Mouse (Mus musculus): ENCODE measurements around the gene 2310011J03Rik.

The 2310011J03Rik gene

DNA sequence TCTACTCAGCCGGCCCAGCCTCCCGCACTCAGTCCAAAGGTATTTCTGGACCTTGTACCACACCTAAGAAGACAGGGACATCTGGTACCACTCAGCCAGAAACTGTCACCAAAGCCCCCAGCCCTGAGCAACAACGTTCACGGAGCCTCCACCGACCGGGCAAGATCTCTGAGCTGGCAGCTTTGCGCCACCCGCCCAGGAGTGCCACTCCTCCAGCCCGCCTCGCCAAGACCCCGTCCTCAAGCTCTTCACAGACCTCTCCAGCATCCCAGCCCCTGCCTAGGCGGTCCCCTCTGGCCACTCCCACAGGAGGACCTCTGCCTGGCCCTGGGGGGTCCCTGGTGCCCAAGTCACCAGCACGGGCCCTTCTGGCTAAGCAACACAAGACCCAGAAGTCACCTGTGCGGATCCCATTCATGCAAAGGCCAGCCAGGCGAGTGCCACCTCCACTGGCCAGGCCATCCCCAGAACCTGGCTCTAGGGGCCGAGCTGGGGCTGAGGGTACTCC is 5.8 kb downstream of the 2310011J03Rik start:
- no peak for DNase-seq

DNA sequence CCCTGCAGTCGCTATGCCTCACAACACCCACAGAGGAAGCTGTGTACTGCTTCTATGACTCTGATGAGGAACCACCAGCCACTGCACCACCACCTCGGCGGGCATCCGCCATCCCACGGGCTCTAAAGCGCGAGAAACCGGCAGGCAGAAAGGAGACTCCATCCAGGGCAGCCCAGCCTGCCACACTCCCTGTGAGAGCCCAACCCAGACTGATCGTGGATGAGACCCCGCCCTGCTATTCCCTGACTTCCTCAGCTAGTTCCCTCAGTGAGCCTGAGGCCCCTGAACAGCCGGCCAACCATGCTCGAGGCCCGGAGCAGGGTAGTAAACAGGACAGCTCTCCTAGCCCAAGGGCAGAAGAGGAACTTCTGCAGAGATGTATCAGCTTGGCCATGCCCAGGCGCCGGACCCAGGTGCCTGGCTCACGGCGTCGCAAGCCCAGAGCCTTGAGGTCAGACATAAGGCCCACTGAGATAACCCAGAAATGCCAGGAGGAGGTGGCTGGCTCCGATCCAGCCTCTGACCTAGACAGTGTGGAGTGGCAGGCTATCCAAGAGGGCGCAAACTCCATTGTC is 6.6 kb downstream of the 2310011J03Rik start:
- DNase-seq: no peak

DNA sequence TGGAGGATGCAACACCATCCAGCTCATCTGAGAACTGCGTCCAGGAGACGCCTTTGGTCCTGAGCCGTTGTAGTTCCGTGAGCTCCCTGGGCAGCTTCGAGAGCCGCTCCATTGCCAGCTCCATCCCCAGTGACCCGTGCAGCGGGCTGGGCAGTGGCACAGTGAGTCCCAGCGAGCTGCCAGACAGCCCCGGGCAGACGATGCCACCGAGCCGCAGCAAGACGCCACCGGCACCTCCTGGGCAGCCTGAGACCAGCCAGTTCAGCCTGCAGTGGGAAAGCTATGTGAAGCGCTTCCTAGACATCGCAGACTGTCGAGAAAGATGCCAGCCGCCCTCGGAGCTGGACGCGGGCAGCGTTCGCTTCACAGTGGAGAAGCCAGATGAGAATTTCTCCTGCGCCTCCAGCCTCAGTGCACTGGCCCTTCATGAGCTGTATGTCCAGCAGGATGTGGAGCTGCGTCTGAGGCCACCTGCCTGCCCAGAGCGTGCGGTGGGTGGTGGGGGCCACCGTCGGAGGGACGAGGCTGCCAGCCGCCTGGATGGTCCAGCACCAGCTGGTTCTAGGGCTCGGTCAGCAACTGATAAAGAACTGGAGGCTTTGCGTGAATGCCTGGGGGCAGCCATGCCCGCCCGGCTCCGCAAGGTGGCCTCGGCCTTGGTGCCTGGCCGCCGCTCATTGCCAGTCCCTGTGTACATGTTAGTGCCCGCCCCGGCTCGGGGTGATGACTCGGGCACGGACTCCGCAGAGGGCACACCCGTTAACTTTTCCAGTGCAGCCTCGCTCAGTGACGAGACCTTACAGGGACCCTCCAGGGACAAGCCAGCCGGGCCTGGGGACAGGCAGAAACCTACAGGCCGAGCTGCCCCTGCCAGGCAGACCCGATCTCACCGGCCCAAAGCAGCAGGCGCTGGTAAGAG is 7.5 kb downstream of the 2310011J03Rik start:
- DNase-seq: no peak

DNA sequence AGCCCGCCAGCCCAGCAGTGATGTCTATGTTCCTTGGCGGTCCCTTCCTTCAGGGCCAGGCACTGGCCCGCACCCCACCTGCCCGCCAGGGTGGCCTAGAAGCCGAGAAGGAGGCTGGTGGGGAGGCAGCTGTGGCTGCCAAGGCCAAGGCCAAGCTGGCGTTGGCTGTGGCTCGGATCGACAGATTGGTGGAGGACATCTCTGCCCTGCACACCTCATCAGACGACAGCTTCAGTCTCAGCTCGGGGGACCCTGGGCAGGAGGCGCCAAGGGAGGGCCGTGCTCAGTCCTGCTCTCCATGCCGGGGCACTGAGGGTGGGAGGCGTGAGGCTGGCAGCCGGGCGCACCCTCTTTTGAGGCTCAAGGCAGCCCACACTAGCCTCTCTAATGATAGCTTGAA is 8.8 kb downstream of the 2310011J03Rik start:
- DNase-seq: no peak

DNA sequence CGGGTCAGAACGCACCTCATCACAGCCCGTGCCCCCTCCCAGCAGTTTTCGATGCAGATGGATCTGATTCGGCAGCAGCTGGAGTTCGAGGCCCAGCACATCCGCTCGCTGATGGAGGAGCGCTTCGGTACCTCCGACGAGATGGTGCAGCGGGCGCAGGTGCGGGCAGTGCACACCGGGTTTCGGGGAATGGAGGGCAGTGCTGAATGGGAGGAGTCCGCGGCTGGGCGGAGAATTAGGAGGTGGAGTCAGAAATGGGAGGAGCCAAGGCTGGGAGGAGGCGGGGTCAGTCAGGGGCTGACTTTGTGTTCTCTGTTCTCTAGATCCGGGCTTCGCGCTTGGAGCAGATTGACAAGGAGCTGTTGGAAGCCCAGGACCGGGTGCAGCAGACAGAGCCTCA is 15.5 kb downstream of the 2310011J03Rik start:
- no peak for DNase-seq

DNA sequence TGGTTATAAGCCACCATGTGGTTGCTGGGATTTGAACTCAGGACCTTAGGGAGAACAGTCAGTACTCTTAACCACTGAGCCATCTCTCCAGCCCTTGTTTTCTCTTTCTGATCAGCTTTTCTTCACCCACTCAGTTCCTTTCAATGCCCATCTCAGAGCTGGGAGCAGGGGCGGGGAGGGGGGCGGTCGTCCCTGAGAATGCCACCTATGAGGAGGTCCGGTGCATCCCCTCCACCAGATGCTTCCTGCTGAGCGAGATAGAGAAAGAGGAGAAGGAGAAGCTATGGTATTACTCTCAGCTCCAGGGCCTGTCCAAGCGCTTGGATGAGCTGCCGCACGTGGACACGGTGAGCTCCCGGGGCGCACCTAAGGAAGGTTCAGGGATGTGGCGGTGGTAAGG is 15.9 kb downstream of the 2310011J03Rik start:
- no peak for DNase-seq

DNA sequence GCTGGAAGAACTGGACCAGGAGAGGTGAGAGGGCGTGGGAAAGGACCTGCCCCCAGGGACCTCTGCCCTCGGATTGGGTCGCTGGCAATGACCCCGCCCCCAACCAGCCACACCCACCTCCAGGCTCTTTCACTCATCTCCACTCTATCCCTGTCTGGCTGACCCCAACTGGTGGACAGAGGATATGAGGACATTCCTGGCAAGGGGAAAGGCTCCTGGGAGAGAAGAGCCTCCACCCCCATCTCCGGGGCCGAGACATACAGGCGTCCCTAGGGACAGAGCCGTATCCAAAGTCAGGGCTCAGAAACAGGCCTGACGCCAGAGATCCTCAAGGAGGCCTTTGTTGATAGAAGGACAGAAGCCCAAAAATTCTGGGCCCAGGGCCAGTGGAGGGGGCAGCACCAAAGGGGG is 17.9 kb downstream of the 2310011J03Rik start:
- DNase-seq: no peak

DNA sequence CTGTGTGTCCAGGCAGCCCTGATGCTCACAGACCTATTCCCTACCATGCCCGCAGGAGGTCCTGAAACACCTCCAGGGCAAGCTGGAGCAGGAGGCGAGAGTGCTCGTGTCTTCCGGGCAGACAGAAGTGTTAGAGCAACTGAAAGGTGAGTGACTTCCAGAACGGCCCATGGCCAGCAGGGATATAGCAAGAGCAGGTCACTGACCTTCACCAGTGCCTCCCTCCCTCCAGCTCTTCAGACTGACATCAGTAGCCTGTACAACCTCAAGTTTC is 18.3 kb downstream of the 2310011J03Rik start:
- no peak for DNase-seq

DNA sequence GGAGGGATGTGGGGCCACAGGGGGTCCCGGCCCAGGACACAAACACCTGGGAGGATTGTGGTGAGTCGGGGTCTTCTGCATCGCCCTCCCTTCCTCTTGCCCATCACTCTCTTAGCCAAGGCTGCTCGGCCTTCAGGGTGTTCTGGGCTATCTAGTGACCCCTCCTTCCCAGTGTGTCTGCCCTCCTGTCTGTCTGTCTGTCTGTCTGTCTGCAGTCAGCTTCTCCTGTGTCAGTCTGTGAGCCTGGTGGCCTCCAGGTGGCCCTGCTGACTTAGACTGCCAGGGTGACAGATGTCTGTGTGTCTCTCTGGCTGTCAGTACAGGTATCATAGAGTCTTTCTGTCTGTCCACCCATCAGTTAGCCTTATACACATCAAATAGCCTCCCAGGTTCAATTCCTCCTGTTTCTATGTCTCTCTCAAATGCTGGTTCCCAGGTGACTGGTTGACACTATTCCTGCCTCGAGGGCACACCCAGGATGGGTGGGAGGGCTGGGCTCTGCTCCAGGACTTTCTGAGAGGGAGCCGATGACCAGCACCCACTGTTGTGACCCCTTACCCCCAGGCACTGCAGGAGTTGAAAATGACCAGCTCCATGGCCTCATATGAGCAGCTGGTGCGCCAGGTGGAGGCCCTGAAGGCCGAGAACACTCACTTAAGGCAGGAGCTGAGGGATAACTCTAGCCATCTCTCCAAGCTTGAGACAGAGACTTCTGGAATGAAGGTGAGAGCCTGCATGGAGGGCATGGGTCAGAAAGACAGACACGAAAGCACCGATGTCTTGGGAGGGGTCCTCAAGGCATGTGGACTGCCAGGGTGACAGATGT is 18.9 kb downstream of the 2310011J03Rik start:
- no peak for DNase-seq

DNA sequence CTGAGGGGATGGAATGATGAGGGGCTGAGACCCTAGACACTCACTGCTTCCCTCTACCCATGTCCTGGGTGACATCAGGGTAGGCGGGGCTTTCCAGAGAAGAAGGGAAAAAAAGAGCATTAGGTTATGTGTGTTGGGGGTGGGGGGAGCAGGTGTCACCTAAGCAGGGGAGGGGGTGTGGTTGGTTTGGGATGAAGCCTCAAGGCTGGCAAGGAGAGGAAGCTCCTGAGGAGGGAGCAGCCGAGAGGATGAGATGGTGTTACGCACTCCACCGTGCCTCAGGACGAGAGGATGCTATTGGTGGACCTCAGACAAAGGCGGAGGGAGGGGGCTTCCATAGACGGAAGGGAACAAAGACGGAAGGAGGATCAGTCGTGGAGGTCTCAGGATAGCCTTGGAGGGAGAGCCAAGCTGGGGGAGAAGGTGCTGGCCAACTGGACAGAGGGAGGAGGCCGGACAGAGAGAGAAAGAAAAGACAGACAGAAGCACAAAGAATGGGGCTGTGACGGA is 19.6 kb downstream of the 2310011J03Rik start:
- DNase-seq: no peak

DNA sequence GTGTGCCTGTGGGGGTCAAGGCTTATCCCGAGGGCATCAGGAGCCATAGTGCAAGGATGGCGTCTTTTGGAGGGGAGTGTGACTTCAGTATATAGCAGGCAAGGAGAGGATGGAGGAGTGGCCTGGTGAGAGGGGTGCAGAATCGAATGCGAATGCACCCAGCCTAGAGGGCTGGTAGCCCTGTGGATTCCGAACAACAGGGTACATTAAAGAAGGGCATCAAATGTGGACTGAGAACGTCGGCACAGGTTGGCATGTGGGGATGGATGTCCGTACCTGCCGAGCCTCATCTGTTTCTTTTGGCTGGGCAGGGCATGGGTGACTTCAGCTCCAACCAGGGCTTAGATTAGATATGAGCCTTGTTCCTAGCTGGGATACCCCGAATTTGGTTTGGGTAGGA is 20.5 kb downstream of the 2310011J03Rik start:
- no peak for DNase-seq

DNA sequence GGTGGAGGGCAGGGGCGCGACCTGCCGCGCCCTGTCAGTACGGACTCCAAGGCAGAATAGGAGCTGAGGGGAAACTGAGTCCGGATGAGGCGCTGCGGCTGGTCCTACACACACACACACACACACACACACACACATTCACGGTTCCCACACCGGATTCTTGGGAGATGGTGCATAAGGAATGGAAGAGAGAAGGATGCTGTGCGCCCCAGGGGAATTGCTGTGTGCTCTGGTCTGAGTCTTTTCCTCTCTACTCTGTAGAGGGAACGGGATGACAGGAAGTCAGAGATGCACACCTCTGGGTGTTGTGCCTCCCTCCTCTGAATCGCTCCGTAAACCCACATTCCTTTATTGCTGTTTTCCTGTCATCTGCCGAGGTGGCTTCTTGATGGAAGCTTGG is 21.0 kb downstream of the 2310011J03Rik start:
- DNase-seq: no peak

DNA sequence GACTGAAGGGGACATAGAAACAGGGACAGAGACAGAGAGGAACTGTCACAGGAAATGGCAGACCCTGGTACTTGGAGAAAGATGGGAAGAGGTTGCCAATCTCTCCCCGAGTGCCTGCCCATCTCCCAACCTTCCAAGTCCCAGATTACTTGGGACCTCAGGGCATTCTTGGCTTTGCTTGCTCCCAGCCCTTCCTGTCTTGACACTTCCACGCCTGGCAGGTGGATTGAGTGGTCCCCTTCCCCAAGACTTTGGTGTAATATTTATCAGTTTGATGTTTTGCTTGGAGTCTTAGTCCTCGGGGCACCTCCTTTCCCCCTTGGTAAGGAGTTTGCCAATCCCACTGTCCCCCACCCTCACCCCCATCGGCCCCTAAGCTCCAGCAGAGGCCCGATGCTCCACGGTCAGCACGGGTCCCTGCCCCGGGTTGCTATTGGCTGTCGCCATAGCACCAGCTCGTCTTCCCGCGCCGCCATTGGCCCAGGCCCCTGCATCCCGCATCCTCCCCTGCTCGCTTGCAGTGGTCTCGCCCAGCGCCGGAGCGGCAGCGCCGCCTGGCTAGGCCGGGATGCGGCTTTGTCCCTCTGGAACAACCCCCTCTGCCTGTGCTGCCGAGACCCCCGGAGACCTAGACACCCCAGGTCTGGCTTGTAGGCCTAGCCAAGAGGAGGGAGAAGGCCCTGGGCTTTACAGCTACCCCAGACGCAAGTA is 21.6 kb downstream of the 2310011J03Rik start:
- DNase-seq: peak; percentile 96

DNA sequence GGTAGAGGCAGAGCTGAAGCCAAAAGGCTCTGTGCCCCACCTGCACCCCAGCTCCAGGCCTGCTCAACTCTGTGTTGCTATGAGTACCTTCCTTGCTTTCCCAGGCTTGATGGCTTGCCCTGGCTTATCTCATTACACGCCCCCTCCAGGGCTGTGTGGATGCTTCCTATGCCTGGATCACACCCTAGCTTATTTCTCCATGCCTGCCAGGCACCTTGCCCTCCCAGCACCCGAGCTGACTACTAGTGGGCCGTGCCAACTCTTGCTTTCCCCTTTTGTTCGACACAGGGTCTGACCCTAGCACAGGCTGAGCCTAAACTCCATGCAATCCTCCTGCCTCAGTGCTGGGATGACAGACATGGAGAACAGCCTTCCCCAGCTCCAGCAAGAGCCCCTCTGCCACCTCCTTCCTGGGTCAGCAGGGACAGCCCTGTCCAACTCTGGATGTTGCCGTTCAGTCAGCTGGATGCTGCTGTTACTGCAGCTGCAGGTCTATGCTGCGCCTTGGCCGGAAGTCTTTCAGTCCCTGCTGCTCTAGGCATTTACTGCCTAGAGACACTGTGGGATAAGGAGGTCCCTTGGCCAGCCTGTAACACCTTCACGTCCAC is 22.7 kb downstream of the 2310011J03Rik start:
- DNase-seq: no peak

DNA sequence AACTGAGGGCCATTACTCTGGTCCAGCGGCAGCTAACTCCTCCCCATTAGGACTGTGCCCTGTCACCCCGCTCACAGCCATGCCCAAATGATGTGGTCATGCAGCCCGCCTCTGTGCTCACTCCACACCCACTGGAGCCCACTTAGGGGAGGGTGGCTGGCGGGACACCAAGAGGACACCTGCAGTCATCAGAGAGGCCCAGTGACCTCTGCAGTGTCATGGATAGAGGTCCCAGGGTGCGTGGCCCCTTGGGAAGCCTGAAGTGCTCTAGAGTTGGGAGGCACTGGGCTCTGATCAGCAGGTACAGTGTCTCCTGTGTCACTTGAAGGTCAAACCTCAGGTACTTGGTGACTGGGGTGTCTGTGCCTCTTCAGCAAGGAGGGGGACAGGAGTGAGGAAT is 23.5 kb downstream of the 2310011J03Rik start:
- DNase-seq: no peak

DNA sequence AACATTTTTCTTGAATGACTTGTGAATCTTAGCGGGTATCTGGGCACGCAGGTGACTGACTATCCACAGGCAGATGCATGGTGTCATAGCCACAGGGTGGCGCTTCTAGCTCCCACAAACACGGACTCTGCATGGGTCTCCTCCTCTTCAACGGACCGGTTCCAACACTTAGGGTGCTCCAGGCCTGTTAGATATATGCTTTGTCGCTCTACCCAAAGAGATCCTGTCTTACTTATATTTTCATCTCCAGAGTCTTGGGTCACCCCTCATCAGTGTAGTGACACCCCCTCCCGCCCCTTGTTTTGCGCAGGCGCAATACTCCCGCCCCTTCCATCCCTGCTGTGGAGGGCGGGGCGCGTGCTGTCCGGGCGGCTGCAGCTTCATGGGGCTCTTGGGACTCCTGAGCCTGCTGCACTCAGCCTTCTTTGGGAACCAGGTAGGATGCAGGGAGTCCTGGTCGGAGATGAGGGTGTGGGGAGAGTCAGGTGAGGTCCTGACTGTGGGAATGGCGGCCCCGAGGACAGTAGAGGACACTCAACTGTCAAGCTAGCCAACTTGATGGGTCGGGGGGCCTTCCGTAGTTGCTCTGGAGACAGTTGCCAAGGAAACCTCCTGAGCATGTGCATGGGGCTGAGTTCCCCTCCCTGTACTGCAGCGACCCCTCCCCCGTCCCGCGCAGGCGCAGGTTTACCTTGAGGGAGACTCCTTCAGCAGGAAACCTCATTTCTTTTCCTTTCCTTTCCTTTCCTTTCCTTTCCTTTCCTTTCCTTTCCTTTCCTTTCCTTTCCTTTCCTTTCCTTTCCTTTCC is 24.5 kb downstream of the 2310011J03Rik start, which contains the start of gene Apc2:
Apc2 (plus strand) TSS at position 360 of the 808 bp plus-strand sequence.
- DNase-seq: peak; percentile 76

DNA sequence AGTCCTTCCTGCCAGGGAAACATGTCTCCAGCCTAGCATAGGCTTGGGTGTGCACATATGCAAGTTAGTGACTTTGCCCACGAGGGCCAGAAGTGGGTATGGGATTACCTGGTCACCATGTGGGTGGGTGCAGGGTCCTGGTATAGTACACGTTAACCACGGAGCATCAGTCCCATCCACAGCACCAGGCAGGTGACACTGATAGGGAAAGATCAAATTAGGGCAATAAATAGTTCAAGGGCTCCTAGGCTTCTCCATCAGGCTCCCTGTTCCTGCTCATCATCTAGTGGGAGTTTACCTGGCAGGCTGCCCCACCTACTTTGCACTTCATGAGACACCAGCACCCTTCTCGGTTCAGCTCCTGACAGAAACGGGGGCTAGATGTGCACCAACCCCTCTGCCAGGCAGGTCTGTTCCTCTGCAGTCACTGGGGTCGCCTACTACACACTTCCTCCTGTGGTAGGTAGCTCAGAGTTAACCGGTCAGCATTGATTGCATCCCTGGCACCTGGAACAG is 25.5 kb downstream of the 2310011J03Rik start:
- DNase-seq: no peak

DNA sequence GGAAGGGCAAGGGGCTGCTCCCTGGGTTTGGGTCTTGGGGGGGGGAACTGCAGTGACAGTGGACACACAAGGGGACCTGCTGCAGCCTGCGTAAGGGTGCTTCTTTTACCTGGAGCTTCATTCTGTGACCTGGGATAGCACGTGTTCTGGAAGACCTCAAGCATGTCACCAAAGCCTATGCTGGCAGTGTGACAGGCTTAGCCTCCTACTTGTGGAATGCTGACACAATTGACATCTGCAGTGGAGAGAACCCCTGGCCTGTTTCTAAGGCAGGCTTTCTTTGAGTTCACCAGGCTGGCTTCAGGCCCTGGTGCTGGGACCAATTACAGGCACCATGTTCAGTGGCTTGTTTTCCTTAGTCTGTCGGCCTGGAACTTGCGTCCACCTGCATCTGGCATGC is 26.0 kb downstream of the 2310011J03Rik start:
- DNase-seq: no peak

DNA sequence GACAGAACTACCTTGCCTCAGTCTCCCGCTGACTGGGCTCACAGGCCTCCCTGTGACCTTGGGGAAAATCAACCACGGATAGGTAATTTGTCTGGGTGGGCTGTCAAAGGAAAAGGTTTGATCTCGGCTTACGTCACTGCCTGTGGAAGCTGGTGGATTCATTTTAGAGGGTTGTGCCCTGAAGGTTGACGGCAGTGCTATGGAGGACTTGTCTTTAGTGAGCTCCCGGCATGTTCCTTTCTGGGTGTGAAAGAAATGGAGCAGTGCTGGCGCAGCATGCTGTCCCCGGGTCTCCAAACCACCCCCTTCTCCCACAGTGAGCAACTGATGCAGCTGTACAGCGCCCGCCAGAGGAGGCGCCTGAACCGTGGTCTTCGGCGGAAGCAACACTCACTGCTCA is 27.0 kb downstream of the 2310011J03Rik start:
- DNase-seq: no peak

DNA sequence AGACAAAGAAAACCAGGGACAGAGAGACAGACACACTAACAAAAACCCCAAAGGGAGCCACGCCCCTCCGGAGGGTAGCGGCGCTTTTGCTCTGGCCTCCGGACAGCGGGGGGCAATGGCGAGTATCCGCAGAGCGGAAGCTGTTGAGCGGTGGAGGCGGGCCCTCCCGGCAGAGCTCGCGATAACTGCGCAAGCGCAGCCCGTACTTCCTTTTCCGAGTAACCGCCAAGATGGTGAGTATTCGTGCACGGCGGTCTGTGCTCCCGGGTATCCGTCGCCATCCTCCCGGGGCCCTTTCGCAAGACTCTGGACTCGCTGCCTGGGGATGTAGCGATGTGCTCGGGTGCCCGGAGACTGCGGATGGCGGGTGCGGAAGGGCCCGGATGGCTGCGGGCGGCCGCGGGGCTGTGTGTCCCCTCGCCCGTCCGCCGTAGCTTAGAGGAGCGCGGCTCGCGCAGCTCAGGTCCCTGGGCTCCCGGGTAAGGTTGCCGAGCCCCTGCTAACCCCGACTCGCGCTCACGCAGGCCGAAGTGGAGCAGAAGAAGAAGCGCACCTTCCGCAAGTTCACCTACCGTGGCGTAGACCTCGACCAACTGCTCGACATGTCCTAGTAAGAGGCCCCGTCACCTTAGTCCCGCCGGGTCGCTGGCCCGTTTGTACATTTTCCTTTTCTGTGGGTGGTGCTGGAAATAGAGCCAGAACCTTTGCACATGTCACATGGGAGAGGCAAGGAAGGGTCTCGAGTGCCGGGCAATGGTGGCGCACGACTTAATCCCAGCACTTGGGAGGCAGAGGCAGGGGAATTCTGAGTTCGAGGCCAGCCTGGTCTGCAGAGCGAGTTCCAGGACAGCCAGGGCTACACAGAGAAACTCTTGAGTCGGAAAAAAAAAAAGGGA is 27.8 kb downstream of the 2310011J03Rik start, which contains the start of gene Rps15:
Rps15 (plus strand) TSS at position 203 of the 896 bp plus-strand sequence.
- DNase-seq: peak; percentile 96
